Mouse (Mus musculus) embryonic fibroblast, embryonic 13.5 days (primary cell): ENCODE results near the gene Hgfac.

Source experiments
- CTCF ChIP-seq: IDR thresholded peaks from 2 replicates; pipeline ENCODE4 v1.5.1; 2011; ENCODE audit warnings: mild to moderate bottlenecking, control low read depth, low read length, moderate library complexity, borderline replicate concordance; ENCODE audit not compliant: insufficient read depth
- POLR2A ChIP-seq: IDR thresholded peaks from 2 replicates; pipeline ENCODE4 v1.6.1; 2011; ENCODE audit warnings: low read depth, mild to moderate bottlenecking, control low read depth, low read length, moderate library complexity

GRCm38 (mm10) chr5:34998754-34999153, 42.6 kb upstream of the Hgfac start:
- TF ChIP-seq POLR2A (no peak), CTCF (no peak)
